Mouse (Mus musculus) MEL (cell line): ENCODE results near the gene Ankrd44. TPM values are rescaled to one million over a fixed set of nuclear protein-coding genes. Genes with fewer than 3 reads are reported as not detected.

Source experiments
- DNase-seq: peaks from one replicate; pipeline ENCODE4 v3.0.0; 2011; ENCODE audit warnings: low read depth, low spot score
- H3K27ac ChIP-seq: 2 replicates; pipeline ENCODE4 v1.5.1; 2012; ENCODE audit warnings: low read depth, mild to moderate bottlenecking, control low read depth, low read length, moderate library complexity; ENCODE audit not compliant: control insufficient read depth
- H3K27me3 ChIP-seq, 2 experiments: fragments of 150-350 bp in 1 of 2; sonication (generic) in 1 of 2; 2 replicates each; pipeline ENCODE4 v1.6.1; 2012; ENCODE audit warnings: low read length in 2 of 2, mild to moderate bottlenecking in 2 of 2, improper control_type of control experiment in 1 of 2, moderate library complexity in 1 of 2; ENCODE audit not compliant: insufficient read depth in 2 of 2, control insufficient read depth in 1 of 2
- H3K36me3 ChIP-seq, 2 experiments: 2 replicates each; pipeline ENCODE4 v1.6.1; 2012 to 2014; ENCODE audit warnings: low read length in 2 of 2, improper control_type of control experiment in 1 of 2, inconsistent platforms in 1 of 2, mild to moderate bottlenecking in 1 of 2; ENCODE audit not compliant: insufficient read depth in 2 of 2, control insufficient read depth in 1 of 2
- H3K4me1 ChIP-seq, 2 experiments: fragments of 150-350 bp in 1 of 2; sonication (generic) in 1 of 2; 2 replicates each; pipeline ENCODE4 v1.6.1; 2012; ENCODE audit warnings: low read length in 2 of 2, improper control_type of control experiment in 1 of 2, mild to moderate bottlenecking in 1 of 2; ENCODE audit not compliant: insufficient read depth in 2 of 2, control insufficient read depth in 1 of 2
- H3K4me3 ChIP-seq, 2 experiments: fragments of 150-350 bp in 1 of 2; sonication (generic) in 1 of 2; 2 replicates each; pipeline ENCODE4 v1.5.1; 2012; ENCODE audit warnings: low read depth in 2 of 2, low read length in 2 of 2, mild to moderate bottlenecking in 2 of 2, moderate library complexity in 2 of 2, control low read depth in 1 of 2, improper control_type of control experiment in 1 of 2; ENCODE audit not compliant: control insufficient read depth in 1 of 2, insufficient read depth in 1 of 2
- H3K79me2 ChIP-seq: 2 replicates; pipeline ENCODE4 v1.6.1; 2012; ENCODE audit warnings: mild to moderate bottlenecking, low read length, moderate library complexity; ENCODE audit not compliant: control insufficient read depth, poor library complexity, insufficient read depth
- H3K9ac ChIP-seq: 2 replicates; pipeline ENCODE4 v1.6.1; 2012; ENCODE audit warnings: low read depth, mild to moderate bottlenecking, control low read depth, low read length, moderate library complexity; ENCODE audit not compliant: control insufficient read depth, poor library complexity, severe bottlenecking
- H3K9me3 ChIP-seq: fragments of 150-350 bp; sonication (generic); replicated peaks from 2 replicates; pipeline ENCODE4 v1.6.1; 2012; ENCODE audit warnings: mild to moderate bottlenecking, low read length, improper control_type of control experiment, moderate library complexity; ENCODE audit not compliant: insufficient read depth
- CHD2 ChIP-seq: IDR thresholded peaks from 2 replicates; pipeline ENCODE4 v1.6.1; 2011; ENCODE audit warnings: low read length, improper control_type of control experiment
- CTCF ChIP-seq, 3 experiments: IDR thresholded peaks in 2 of 3; conservative IDR thresholded peaks in 1 of 3; 2 replicates each; pipeline ENCODE4 v1.5.1; 2011 to 2012; ENCODE audit warnings: low read length in 3 of 3, low read depth in 2 of 3, mild to moderate bottlenecking in 2 of 3, improper control_type of control experiment in 1 of 3, inconsistent platforms in 1 of 3, mixed read lengths in 1 of 3, moderate library complexity in 1 of 3; ENCODE audit not compliant: control insufficient read depth in 1 of 3, insufficient read depth in 1 of 3, poor library complexity in 1 of 3, severe bottlenecking in 1 of 3
- ELF1 ChIP-seq: IDR thresholded peaks from 2 replicates; pipeline ENCODE4 v1.6.1; 2014; ENCODE audit warnings: low read depth, mild to moderate bottlenecking, inconsistent platforms, low read length, improper control_type of control experiment, moderate library complexity
- GATA1 ChIP-seq: IDR thresholded peaks from 2 replicates; pipeline ENCODE4 v1.6.1; 2011; ENCODE audit warnings: low read depth, low read length, improper control_type of control experiment
- HCFC1 ChIP-seq: IDR thresholded peaks from 2 replicates; pipeline ENCODE4 v1.6.1; 2012; ENCODE audit warnings: low read depth, mild to moderate bottlenecking, inconsistent platforms, low read length, improper control_type of control experiment, moderate library complexity
- MAFK ChIP-seq: IDR thresholded peaks from 2 replicates; pipeline ENCODE4 v1.6.1; 2011; ENCODE audit warnings: low read depth, mild to moderate bottlenecking, low read length, improper control_type of control experiment, borderline replicate concordance
- MEF2A ChIP-seq: IDR thresholded peaks from 2 replicates; pipeline ENCODE4 v1.6.1; 2014; ENCODE audit warnings: low read depth, mild to moderate bottlenecking, inconsistent platforms, low read length, improper control_type of control experiment; ENCODE audit not compliant: poor library complexity, insufficient replicate concordance, severe bottlenecking; ENCODE audit errors: extremely low read depth
- MXI1 ChIP-seq: IDR thresholded peaks from 2 replicates; pipeline ENCODE4 v1.6.1; 2011; ENCODE audit warnings: mild to moderate bottlenecking, low read depth, low read length, improper control_type of control experiment
- MYC ChIP-seq: IDR thresholded peaks from 2 replicates; pipeline ENCODE4 v1.6.1; 2011; ENCODE audit warnings: low read depth, mild to moderate bottlenecking, low read length, improper control_type of control experiment, moderate library complexity
- NRF1 ChIP-seq: IDR thresholded peaks from 2 replicates; pipeline ENCODE4 v1.6.1; 2014; ENCODE audit warnings: low read depth, mild to moderate bottlenecking, inconsistent platforms, low read length, improper control_type of control experiment, moderate library complexity; ENCODE audit not compliant: poor library complexity, insufficient read depth, severe bottlenecking
- POLR2A ChIP-seq, 2 experiments: IDR thresholded peaks; 2 replicates each; pipeline ENCODE4 v1.6.1; 2011 to 2012; ENCODE audit warnings: low read length in 2 of 2, mild to moderate bottlenecking in 2 of 2, control low read depth in 1 of 2, improper control_type of control experiment in 1 of 2, low read depth in 1 of 2, moderate library complexity in 1 of 2; ENCODE audit not compliant: control insufficient read depth in 1 of 2, insufficient read depth in 1 of 2, poor library complexity in 1 of 2
- POLR2AphosphoS2 ChIP-seq: IDR thresholded peaks from 2 replicates; pipeline ENCODE4 v1.6.1; 2011; ENCODE audit warnings: low read length, improper control_type of control experiment
- POLR2AphosphoS5 ChIP-seq: IDR thresholded peaks from 2 replicates; pipeline ENCODE4 v1.6.1; 2012; ENCODE audit warnings: low read depth, borderline replicate concordance, mild to moderate bottlenecking, inconsistent platforms, low read length, moderate library complexity, mixed read lengths
- SMC3 ChIP-seq: IDR thresholded peaks from 2 replicates; pipeline ENCODE4 v1.6.1; 2011; ENCODE audit warnings: low read depth, low read length, improper control_type of control experiment
- TAL1 ChIP-seq: IDR thresholded peaks from 2 replicates; pipeline ENCODE4 v1.6.1; 2012; ENCODE audit warnings: mild to moderate bottlenecking, inconsistent platforms, low read length, moderate library complexity, mixed read lengths
- UBTF ChIP-seq: IDR thresholded peaks from 2 replicates; pipeline ENCODE4 v1.6.1; 2012; ENCODE audit warnings: low read depth, mild to moderate bottlenecking, inconsistent platforms, low read length, improper control_type of control experiment, moderate library complexity, borderline replicate concordance; ENCODE audit not compliant: insufficient read depth
- USF1 ChIP-seq: IDR thresholded peaks from 2 replicates; pipeline ENCODE4 v1.6.1; 2014; ENCODE audit warnings: low read depth, mild to moderate bottlenecking, inconsistent platforms, low read length, improper control_type of control experiment, moderate library complexity
- ZC3H11A ChIP-seq: IDR thresholded peaks from 2 replicates; pipeline ENCODE4 v1.6.1; 2012; ENCODE audit warnings: low read depth, mild to moderate bottlenecking, inconsistent platforms, low read length, improper control_type of control experiment
- ZKSCAN1 ChIP-seq: IDR thresholded peaks from 2 replicates; pipeline ENCODE4 v1.6.1; 2012; ENCODE audit warnings: low read depth, mild to moderate bottlenecking, inconsistent platforms, low read length, improper control_type of control experiment, moderate library complexity
- ZMIZ1 ChIP-seq: IDR thresholded peaks from 2 replicates; pipeline ENCODE4 v1.6.1; 2012; ENCODE audit warnings: low read depth, mild to moderate bottlenecking, inconsistent platforms, low read length, improper control_type of control experiment, moderate library complexity
- polyA plus RNA-seq, 2 experiments: library from polyadenylated mRNA; stranded (reverse) in 1 of 2; unstranded in 1 of 2; fragments of >175 nt in 1 of 2; fragments of >200 nt in 1 of 2; gene quantifications; 2 replicates each; pipeline versions ENCODE4 v1.2.1 to v1.2.4; 2012; ENCODE audit warnings: low replicate concordance in 2 of 2, low read depth in 1 of 2; ENCODE audit not compliant: insufficient read length in 2 of 2, insufficient read depth in 1 of 2, missing spikeins in 1 of 2
- total RNA-seq: library from RNA; depleted of rRNA; stranded (reverse); fragments of 300-350 nt; gene quantifications from 2 replicates; pipeline ENCODE4 v1.2.3, GENCODE M21; 2012

The Ankrd44 gene
- total and polyA plus RNA-seq, 3 experiments: 2.3 to 4.4 TPM; not detected in 1

GRCm38 (mm10) chr1:54675478-54675877 lies 250.7 kb downstream of the Ankrd44 start:
- Histone ChIP-seq H3K79me2 (no peaks in the 10 kb centered on the region), H3K27me3 (no peaks in the 10 kb centered on the region), H3K36me3 (no peaks in the 10 kb centered on the region), H3K4me3 (no peak overlapping the region), H3K9me3 (no peaks in the 10 kb centered on the region), H3K4me1 (no peaks in the 10 kb centered on the region), H3K27ac (no peak overlapping the region), H3K9ac (no peak overlapping the region)
- no peak for DNase-seq
- no peak for TF ChIP-seq ELF1
- TF ChIP-seq UBTF: no peak
- TF ChIP-seq GATA1: no peak
- no peak for TF ChIP-seq ZC3H11A
- no peak for TF ChIP-seq ZKSCAN1
- no peak for TF ChIP-seq NRF1
- no peak for TF ChIP-seq MXI1
- no peak for TF ChIP-seq MEF2A
- no peak for TF ChIP-seq HCFC1
- no peak for TF ChIP-seq ZMIZ1
- TF ChIP-seq MYC: no peak
- TF ChIP-seq POLR2AphosphoS5: no peak
- TF ChIP-seq SMC3: no peak

GRCm38 (mm10) chr1:54667991-54668390 lies 258.2 kb downstream of the Ankrd44 start:
- TF ChIP-seq CHD2: no peak
- no peak for TF ChIP-seq MAFK
- no peak for TF ChIP-seq CTCF (IDR thresholded peaks at IDR 0.05 in 2 of 3, conservative IDR thresholded peaks at IDR 0.05 in 1 of 3; ENCODE audit: control insufficient read depth in 1 of 3, insufficient read depth in 1 of 3, low read depth in 2 of 3, low read length in 3 of 3, poor library complexity in 1 of 3, severe bottlenecking in 1 of 3)
- no peak for TF ChIP-seq POLR2A (IDR thresholded peaks at IDR 0.05; ENCODE audit: control insufficient read depth in 1 of 2, insufficient read depth in 1 of 2, low read depth in 1 of 2, low read length in 2 of 2, poor library complexity in 1 of 2)
- no peak for TF ChIP-seq ZKSCAN1
- no peak for TF ChIP-seq NRF1
- TF ChIP-seq UBTF: no peak
- TF ChIP-seq POLR2AphosphoS2: no peak
- TF ChIP-seq TAL1: no peak
- no peak for TF ChIP-seq ELF1
- TF ChIP-seq SMC3: no peak
- TF ChIP-seq USF1: no peak
- TF ChIP-seq, all 39 proteins: peak for 0
- no peak for DNase-seq
- no peaks in the 10 kb centered on the region for H3K27me3 ChIP-seq
- H3K27ac ChIP-seq: no peak overlapping the region
- H3K79me2 ChIP-seq: no peaks in the 10 kb centered on the region
- no peak overlapping the region for H3K9ac ChIP-seq
- H3K9me3 ChIP-seq: no peaks in the 10 kb centered on the region
- H3K4me3 ChIP-seq: no peak overlapping the region
- no peaks in the 10 kb centered on the region for H3K4me1 ChIP-seq
- no peaks in the 10 kb centered on the region for H3K36me3 ChIP-seq
